Mouse (Mus musculus) liver, adult 2 months (tissue): Measurements from ENCODE around the gene Dao. TPM values are rescaled to one million over a fixed set of nuclear protein-coding genes. Genes with fewer than 3 reads are reported as not detected.

ENCODE experiments used
- DNase-seq: peaks from one replicate; pipeline ENCODE4 v3.0.0-alpha.2; 2011; ENCODE audit warnings: low read depth, low spot score; ENCODE audit errors: extremely low read depth
- H3K27ac ChIP-seq: fragments of 200-500 bp; replicated peaks from 2 replicates; pipeline ENCODE4 v1.5.1; 2012; ENCODE audit warnings: low read depth, mild to moderate bottlenecking, control low read depth, inconsistent platforms, low read length; ENCODE audit not compliant: insufficient read depth
- H3K27me3 ChIP-seq: fragments of 200-500 bp; 2 replicates; pipeline ENCODE4 v1.6.1; 2012; ENCODE audit warnings: mild to moderate bottlenecking, moderate library complexity, low read length, inconsistent platforms; ENCODE audit not compliant: control insufficient read depth, insufficient read depth
- H3K36me3 ChIP-seq: fragments of 200-500 bp; 2 replicates; pipeline ENCODE4 v1.6.1; 2012; ENCODE audit warnings: low read length, inconsistent platforms; ENCODE audit not compliant: control insufficient read depth, insufficient read depth
- H3K4me1 ChIP-seq: fragments of 200-500 bp; 2 replicates; pipeline ENCODE4 v1.6.1; 2011; ENCODE audit warnings: low read length; ENCODE audit not compliant: control insufficient read depth, insufficient read depth
- H3K4me3 ChIP-seq: fragments of 200-500 bp; 2 replicates; pipeline ENCODE4 v1.5.1; 2011; ENCODE audit warnings: low read depth, mild to moderate bottlenecking, control low read depth, low read length, moderate library complexity; ENCODE audit not compliant: insufficient read depth
- H3K79me2 ChIP-seq: fragments of 200-500 bp; 2 replicates; pipeline ENCODE4 v1.6.1; 2012; ENCODE audit warnings: inconsistent platforms, mild to moderate bottlenecking, low read length, moderate library complexity; ENCODE audit not compliant: control insufficient read depth, insufficient read depth
- H3K9ac ChIP-seq: fragments of 200-500 bp; 2 replicates; pipeline ENCODE4 v1.6.1; 2012; ENCODE audit warnings: low read depth, mild to moderate bottlenecking, control low read depth, inconsistent platforms, low read length
- CTCF ChIP-seq: fragments of 200-500 bp; IDR thresholded peaks from 2 replicates; pipeline ENCODE4 v1.5.1; 2011; ENCODE audit warnings: low read depth, low read length, control low read depth
- POLR2A ChIP-seq: fragments of 200-500 bp; IDR thresholded peaks from 2 replicates; pipeline ENCODE4 v1.6.1; 2011; ENCODE audit warnings: low read length, control low read depth; ENCODE audit not compliant: insufficient read depth; ENCODE audit errors: extremely low read depth
- WGBS: fragments of 180-500 bp; shearing (Covaris S2); methylation state at CpG from one replicate; pipeline ENCODE4 v1.1.7; 2018; 5-methylcytosine and 5-hydroxymethylcytosine counted together
- polyA plus RNA-seq: library from polyadenylated mRNA; depleted of rRNA; stranded (reverse); fragments of >200 nt; gene quantifications from 2 replicates; pipeline ENCODE4 v1.2.3, GENCODE M21; 2012
- total RNA-seq: library from RNA; depleted of rRNA; stranded (reverse); fragments of >200 nt; gene quantifications from 2 replicates; pipeline ENCODE4 v1.2.3, GENCODE M21; 2014

Gene Dao
- total and polyA plus RNA-seq, 2 experiments, result not detected

DNA sequence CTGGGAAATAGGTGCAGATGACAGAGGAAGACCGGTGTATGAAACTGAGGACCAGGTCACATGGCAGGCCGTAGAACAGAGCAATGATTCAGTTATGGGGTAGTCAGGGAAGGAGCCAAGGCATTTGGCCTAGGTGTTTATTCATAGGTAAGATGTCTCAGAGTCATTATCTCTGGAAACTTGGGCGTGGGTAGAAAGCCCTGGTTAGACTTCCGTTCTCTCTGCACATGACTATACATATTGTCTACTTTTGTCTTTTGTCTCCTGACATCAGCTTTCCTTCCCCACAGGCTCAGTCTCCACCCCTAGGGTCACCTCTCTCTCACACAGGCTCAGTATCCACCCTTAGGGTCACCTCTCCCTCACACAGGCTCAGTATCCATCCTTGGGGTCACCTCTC is 40.3 kb downstream of the Dao start:
- H3K27me3 ChIP-seq, result no peaks in the 10 kb centered on the region
- H3K27ac ChIP-seq, result no peak overlapping the region
- no peak overlapping the region for H3K4me3 ChIP-seq
- no peaks in the 10 kb centered on the region for H3K36me3 ChIP-seq
- no peak overlapping the region for H3K9ac ChIP-seq
- WGBS, result 76% methylated on average over 4 of the region's 4 CpGs
- no peaks in the 10 kb centered on the region for H3K79me2 ChIP-seq
- DNase-seq, result no peak
- TF ChIP-seq POLR2A, result no peak
- TF ChIP-seq CTCF, result no peak
- H3K4me1 ChIP-seq, result peaks cover 2% of the 10 kb centered on the region; the same call in 1 of the 2 replicates

DNA sequence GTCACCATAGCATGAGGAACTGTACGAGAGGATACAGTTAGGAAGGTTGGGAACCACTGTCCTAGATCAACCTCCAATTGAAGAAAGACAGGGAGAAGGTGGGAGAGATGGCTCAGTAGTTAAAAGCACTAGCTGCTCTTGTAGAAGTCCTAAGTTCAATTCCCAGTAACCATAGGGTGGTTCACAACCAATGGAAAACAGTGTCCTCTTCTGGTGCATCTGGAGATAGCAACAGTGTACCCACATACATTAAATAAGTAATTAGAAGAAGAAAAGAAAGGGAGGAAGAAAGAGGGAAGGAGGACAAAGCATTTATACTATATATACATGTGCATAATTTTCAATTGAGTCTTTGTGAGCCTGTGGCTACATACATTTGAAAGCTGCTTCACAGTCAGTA is 41.6 kb downstream of the Dao start:
- peak; percentile 34 for DNase-seq
- no peaks in the 10 kb centered on the region for H3K27me3 ChIP-seq
- TF ChIP-seq POLR2A, result no peak
- TF ChIP-seq CTCF, result peak; percentile 24; the same call in 1 of the 2 replicates
- H3K4me3 ChIP-seq, result no peak overlapping the region
- H3K27ac ChIP-seq, result no peak overlapping the region
- H3K36me3 ChIP-seq, result no peaks in the 10 kb centered on the region
- H3K9ac ChIP-seq, result no peak overlapping the region
- WGBS, result 80% methylated on average over 1 of the region's 1 CpGs
- no peaks in the 10 kb centered on the region for H3K79me2 ChIP-seq
- peaks cover 2% of the 10 kb centered on the region; the same call in 1 of the 2 replicates for H3K4me1 ChIP-seq

DNA sequence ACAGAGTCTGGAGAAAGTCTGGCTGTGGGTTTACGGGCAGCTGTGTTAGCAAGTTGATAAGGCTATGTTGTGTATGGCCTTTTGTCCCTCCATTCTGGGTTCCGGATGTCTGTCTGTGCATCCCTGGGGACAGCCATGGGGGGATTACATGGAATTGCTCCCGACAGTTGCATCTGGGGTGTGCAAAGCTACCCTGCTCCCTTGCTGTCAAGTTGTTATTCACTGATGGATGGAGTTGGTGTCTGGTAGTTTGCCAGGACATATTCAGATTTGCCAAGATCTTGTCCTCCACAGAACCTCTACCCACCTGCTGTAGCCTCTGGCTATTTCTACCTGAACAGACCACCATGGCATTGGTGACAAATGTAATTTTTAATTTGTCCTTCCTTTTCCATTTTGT is 42.6 kb downstream of the Dao start:
- Histone ChIP-seq H3K4me3 (no peak overlapping the region), H3K27me3 (no peaks in the 10 kb centered on the region), H3K79me2 (no peaks in the 10 kb centered on the region), H3K9ac (no peak overlapping the region), H3K36me3 (no peaks in the 10 kb centered on the region), H3K27ac (no peak overlapping the region), H3K4me1 (peaks cover 2% of the 10 kb centered on the region; the same call in 1 of the 2 replicates)
- 78% methylated on average over 3 of the region's 3 CpGs for WGBS
- DNase-seq, result no peak
- TF ChIP-seq POLR2A (no peak), CTCF (no peak)

DNA sequence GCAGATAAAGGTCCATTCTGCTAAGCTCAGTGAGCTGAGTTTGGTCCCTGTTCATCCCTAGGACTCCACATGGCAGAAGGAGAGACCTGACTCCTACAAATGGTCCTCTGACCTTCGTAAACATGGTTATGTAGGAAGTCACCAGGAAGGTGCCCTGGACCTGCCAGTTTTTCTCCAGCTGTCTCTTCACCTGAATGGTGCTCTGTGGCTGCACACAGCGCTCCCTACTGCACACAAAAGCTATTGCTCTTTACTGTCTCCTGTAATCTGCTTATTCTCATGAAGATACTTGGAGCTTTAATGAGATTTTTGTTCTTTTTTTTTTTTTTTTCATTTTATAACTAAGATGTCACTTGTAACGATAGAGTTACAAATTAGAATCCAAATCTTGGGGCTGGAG is 43.1 kb downstream of the Dao start:
- no peak overlapping the region for H3K27ac ChIP-seq
- H3K4me1 ChIP-seq, result no peaks in the 10 kb centered on the region
- H3K36me3 ChIP-seq, result no peaks in the 10 kb centered on the region
- WGBS, result 48% methylated on average over 3 of the region's 3 CpGs
- no peaks in the 10 kb centered on the region for H3K27me3 ChIP-seq
- no peaks in the 10 kb centered on the region for H3K79me2 ChIP-seq
- DNase-seq, result no peak
- no peak for TF ChIP-seq POLR2A
- TF ChIP-seq CTCF, result peak; percentile 43
- no peak overlapping the region for H3K9ac ChIP-seq
- no peak overlapping the region for H3K4me3 ChIP-seq

DNA sequence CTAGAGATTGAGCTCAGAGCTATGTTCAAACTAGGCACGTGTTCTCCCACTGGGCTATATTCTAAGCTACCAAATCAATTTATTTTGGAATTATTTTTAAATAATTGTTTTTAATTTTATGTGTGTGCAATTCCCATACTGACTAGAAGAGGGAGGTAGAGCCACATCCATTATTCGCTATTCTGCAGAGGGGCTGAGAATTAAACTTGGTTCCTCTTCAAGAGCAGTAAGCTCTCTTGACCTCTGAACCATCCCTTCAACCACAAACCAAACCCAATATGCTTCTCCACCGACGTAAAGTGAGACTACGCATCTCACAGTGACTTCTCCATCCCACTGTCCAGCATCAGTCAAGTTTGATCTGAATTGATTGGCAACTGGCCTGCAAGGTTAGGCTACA is 43.7 kb downstream of the Dao start:
- H3K36me3 ChIP-seq, result no peaks in the 10 kb centered on the region
- no peaks in the 10 kb centered on the region for H3K4me1 ChIP-seq
- no peak overlapping the region for H3K27ac ChIP-seq
- H3K9ac ChIP-seq, result no peak overlapping the region
- no peaks in the 10 kb centered on the region for H3K79me2 ChIP-seq
- DNase-seq, result no peak
- no peak overlapping the region for H3K4me3 ChIP-seq
- TF ChIP-seq POLR2A, result no peak
- no peak for TF ChIP-seq CTCF
- WGBS, result 85% methylated on average over 5 of the region's 5 CpGs
- no peaks in the 10 kb centered on the region for H3K27me3 ChIP-seq

DNA sequence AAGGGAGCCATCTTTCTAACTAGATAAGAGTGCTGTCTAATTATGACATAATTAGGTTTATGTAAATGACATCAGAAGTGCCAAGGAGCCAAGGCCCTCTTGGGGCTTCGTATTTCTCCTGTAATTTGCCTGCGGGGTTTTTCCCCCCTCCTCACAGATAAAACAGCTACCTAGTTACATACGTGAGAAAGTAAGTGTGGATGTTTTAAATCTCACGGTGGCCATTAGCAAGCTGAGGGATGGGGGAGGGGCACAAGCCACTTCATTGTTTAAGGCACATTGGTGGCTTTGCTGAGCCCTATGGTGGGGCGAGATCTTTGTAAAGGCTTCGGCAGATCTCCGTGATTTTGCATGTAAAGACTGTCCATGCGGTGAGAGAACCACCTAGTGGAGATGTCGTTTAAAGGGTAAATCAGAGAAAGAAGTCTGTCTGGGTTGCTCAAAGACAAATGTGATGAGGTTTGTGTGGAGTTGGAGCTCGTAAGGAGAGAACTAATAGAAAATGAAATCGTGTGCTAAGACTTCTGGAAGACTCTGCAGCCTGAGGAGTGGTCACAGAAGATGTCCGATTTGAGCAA is 45.3 kb downstream of the Dao start:
- DNase-seq, result no peak
- H3K4me1 ChIP-seq, result no peaks in the 10 kb centered on the region
- H3K36me3 ChIP-seq, result no peaks in the 10 kb centered on the region
- WGBS, result 51% methylated on average over 12 of the region's 12 CpGs
- H3K27me3 ChIP-seq, result no peaks in the 10 kb centered on the region
- no peak overlapping the region for H3K27ac ChIP-seq
- H3K4me3 ChIP-seq, result no peak overlapping the region
- no peaks in the 10 kb centered on the region for H3K79me2 ChIP-seq
- H3K9ac ChIP-seq, result no peak overlapping the region
- TF ChIP-seq POLR2A, result no peak
- no peak for TF ChIP-seq CTCF
